Mouse (Mus musculus) kidney, postnatal 0 days (tissue): ENCODE measurements around the gene Dlgap1. TPM values are rescaled to one million over a fixed set of nuclear protein-coding genes. Genes with fewer than 3 reads are reported as not detected.

Experiments used
- ATAC-seq: fragments of 200-750 bp; cut with Nextera tagmentation; replicated peaks from 2 replicates; pipeline ENCODE4 v1.8.0; 2017; ENCODE audit warnings: low read depth, moderate number of reproducible peaks, moderate TSS enrichment, moderate library complexity; ENCODE audit not compliant: low FRiP score
- DNase-seq: peaks from one replicate; pipeline ENCODE4 v3.0.0-alpha.2; 2016; ENCODE audit warnings: low spot score
- H3K27ac ChIP-seq: fragments of 300-500 bp; sonication (generic); 2 replicates; pipeline ENCODE4 v1.5.1; 2014; ENCODE audit warnings: mild to moderate bottlenecking
- H3K27me3 ChIP-seq: fragments of 300-500 bp; sonication (generic); 2 replicates; pipeline ENCODE4 v1.6.1; 2014; ENCODE audit warnings: low read length, mixed read lengths; ENCODE audit not compliant: insufficient read depth
- H3K36me3 ChIP-seq: fragments of 300-500 bp; sonication (generic); 2 replicates; pipeline ENCODE4 v1.6.1; 2014; ENCODE audit warnings: low read length, mixed read lengths; ENCODE audit not compliant: insufficient read depth
- H3K4me1 ChIP-seq: fragments of 300-500 bp; sonication (generic); replicated peaks from 2 replicates; pipeline ENCODE4 v1.6.1; 2014; ENCODE audit warnings: antibody characterized with exemption, low read length, mixed read lengths; ENCODE audit not compliant: insufficient read depth
- H3K4me2 ChIP-seq: fragments of 300-500 bp; sonication (generic); 2 replicates; pipeline ENCODE4 v1.6.1; 2014; ENCODE audit warnings: mild to moderate bottlenecking, low read length, moderate library complexity, mixed read lengths
- H3K4me3 ChIP-seq: fragments of 300-500 bp; sonication (generic); replicated peaks from 2 replicates; pipeline ENCODE4 v1.5.1; 2014; ENCODE audit warnings: low read depth, low read length
- H3K9ac ChIP-seq: fragments of 300-500 bp; sonication (generic); 2 replicates; pipeline ENCODE4 v1.6.1; 2014; ENCODE audit warnings: low read depth, low read length
- H3K9me3 ChIP-seq: fragments of 300-500 bp; sonication (generic); replicated peaks from 2 replicates; pipeline ENCODE4 v1.6.1; 2016; ENCODE audit warnings: low read length, inconsistent platforms, mixed read lengths
- CTCF ChIP-seq: IDR thresholded peaks from 2 replicates; pipeline ENCODE4 v1.5.1; 2016; ENCODE audit warnings: antibody characterized with exemption, low read depth, mild to moderate bottlenecking, moderate library complexity
- WGBS: fragments of 180-500 bp; shearing (Covaris S2); extraction: QIAGEN DNeasy Blood & Tissue Kit; methylation state at CpG from one replicate; pipeline ENCODE4 v1.1.7; 2014; 5-methylcytosine and 5-hydroxymethylcytosine counted together
- polyA plus RNA-seq: library from polyadenylated mRNA; unstranded; fragments of >200 nt; fragmentation: Nextera tagmentation; extraction: Ambion mirVana; gene quantifications from 2 replicates; pipeline ENCODE4 v1.2.1, GENCODE M21; 2015

Gene Dlgap1
- polyA plus RNA-seq, 1 experiment from 2014 or later = 3.6 TPM

GRCm38 (mm10) chr17:70483716-70484115 is 514.8 kb downstream of the Dlgap1 start:
- Histone ChIP-seq H3K9ac (no peak overlapping the region), H3K4me3 (no peak overlapping the region), H3K27ac (no peak overlapping the region), H3K36me3 (no peaks in the 10 kb centered on the region), H3K9me3 (no peaks in the 10 kb centered on the region), H3K4me1 (no peaks in the 10 kb centered on the region), H3K4me2 (no peak overlapping the region), H3K27me3 (no peaks in the 10 kb centered on the region)
- WGBS = 81% methylated on average over 4 of the region's 4 CpGs
- no peak for TF ChIP-seq CTCF
- ATAC-seq = no peak
- no peak for DNase-seq

- no peaks in the 10 kb centered on the region for H3K36me3 ChIP-seq
- H3K9me3 ChIP-seq = no peaks in the 10 kb centered on the region
- no peak overlapping the region for H3K4me2 ChIP-seq
- no peaks in the 10 kb centered on the region for H3K27me3 ChIP-seq
- no peak overlapping the region for H3K4me3 ChIP-seq
- TF ChIP-seq CTCF = no peak
- no peak overlapping the region for H3K9ac ChIP-seq
- no peaks in the 10 kb centered on the region for H3K4me1 ChIP-seq
- WGBS = 86% methylated on average over 4 of the region's 4 CpGs
- ATAC-seq (no peak), DNase-seq (no peak)
- H3K27ac ChIP-seq = no peak overlapping the region
These were observed 516.8 kb downstream of the Dlgap1 start for GRCm38 (mm10) chr17:70485668-70486067.

GRCm38 (mm10) chr17:70486259-70486658 is 517.4 kb downstream of the Dlgap1 start:
- H3K27ac ChIP-seq = no peak overlapping the region
- H3K9ac ChIP-seq = no peak overlapping the region
- no peaks in the 10 kb centered on the region for H3K9me3 ChIP-seq
- DNase-seq (no peak), ATAC-seq (no peak)
- no peaks in the 10 kb centered on the region for H3K27me3 ChIP-seq
- TF ChIP-seq CTCF = no peak
- no peak overlapping the region for H3K4me3 ChIP-seq
- no peaks in the 10 kb centered on the region for H3K4me1 ChIP-seq
- H3K4me2 ChIP-seq = no peak overlapping the region
- WGBS = 85% methylated on average over 7 of the region's 7 CpGs
- H3K36me3 ChIP-seq = no peaks in the 10 kb centered on the region

- Histone ChIP-seq H3K9ac (no peak overlapping the region), H3K4me1 (no peaks in the 10 kb centered on the region), H3K4me2 (no peak overlapping the region), H3K27ac (no peak overlapping the region), H3K27me3 (no peaks in the 10 kb centered on the region), H3K36me3 (no peaks in the 10 kb centered on the region), H3K9me3 (no peaks in the 10 kb centered on the region), H3K4me3 (no peak overlapping the region)
- TF ChIP-seq CTCF = no peak
- ATAC-seq = no peak
- DNase-seq = no peak
- WGBS = 72% methylated on average over 10 of the region's 10 CpGs
These were observed 518.0 kb downstream of the Dlgap1 start for GRCm38 (mm10) chr17:70486831-70487230.

- Histone ChIP-seq H3K9me3 (no peaks in the 10 kb centered on the region), H3K27me3 (no peaks in the 10 kb centered on the region), H3K36me3 (no peaks in the 10 kb centered on the region), H3K27ac (no peak overlapping the region), H3K9ac (no peak overlapping the region), H3K4me1 (no peaks in the 10 kb centered on the region), H3K4me2 (no peak overlapping the region), H3K4me3 (no peak overlapping the region)
- WGBS = 56% methylated on average over 7 of the region's 7 CpGs
- DNase-seq (no peak), ATAC-seq (no peak)
- no peak for TF ChIP-seq CTCF
These were observed 520.0 kb downstream of the Dlgap1 start for GRCm38 (mm10) chr17:70488784-70489265.

GRCm38 (mm10) chr17:70491575-70491974 is 522.7 kb downstream of the Dlgap1 start:
- H3K27ac ChIP-seq = no peak overlapping the region
- H3K27me3 ChIP-seq = no peaks in the 10 kb centered on the region
- no peak overlapping the region for H3K9ac ChIP-seq
- no peaks in the 10 kb centered on the region for H3K9me3 ChIP-seq
- TF ChIP-seq CTCF = no peak
- H3K4me3 ChIP-seq = no peak overlapping the region
- H3K4me2 ChIP-seq = no peak overlapping the region
- no peaks in the 10 kb centered on the region for H3K36me3 ChIP-seq
- H3K4me1 ChIP-seq = no peaks in the 10 kb centered on the region
- ATAC-seq (no peak), DNase-seq (no peak)
- 69% methylated on average over 4 of the region's 4 CpGs for WGBS

- Histone ChIP-seq H3K9me3 (no peaks in the 10 kb centered on the region), H3K27ac (no peak overlapping the region), H3K4me3 (no peak overlapping the region), H3K27me3 (no peaks in the 10 kb centered on the region), H3K4me2 (no peak overlapping the region), H3K36me3 (no peaks in the 10 kb centered on the region), H3K9ac (no peak overlapping the region), H3K4me1 (no peaks in the 10 kb centered on the region)
- DNase-seq (no peak), ATAC-seq (no peak)
- 87% methylated on average over 4 of the region's 4 CpGs for WGBS
- TF ChIP-seq CTCF = no peak
These were observed 525.5 kb downstream of the Dlgap1 start for GRCm38 (mm10) chr17:70494338-70494737.
